Mouse (Mus musculus) heart, adult 2 months (tissue): ENCODE results near the gene Ppp2ca.

Experiments used
- CTCF ChIP-seq: fragments of 200-600 bp; IDR thresholded peaks from 2 replicates; pipeline ENCODE4 v1.8.1; 2022; ENCODE audit warnings: antibody characterized with exemption, mild to moderate bottlenecking, moderate library complexity
- EP300 ChIP-seq: fragments of 200-500 bp; IDR thresholded peaks from 2 replicates; pipeline ENCODE4 v1.6.1; 2011; ENCODE audit warnings: low read depth, low read length, control low read depth; ENCODE audit not compliant: insufficient read depth
- POLR2A ChIP-seq: fragments of 200-500 bp; IDR thresholded peaks from 2 replicates; pipeline ENCODE4 v1.6.1; 2011; ENCODE audit warnings: mild to moderate bottlenecking, low read depth, low read length, control low read depth; ENCODE audit not compliant: insufficient read depth

DNA sequence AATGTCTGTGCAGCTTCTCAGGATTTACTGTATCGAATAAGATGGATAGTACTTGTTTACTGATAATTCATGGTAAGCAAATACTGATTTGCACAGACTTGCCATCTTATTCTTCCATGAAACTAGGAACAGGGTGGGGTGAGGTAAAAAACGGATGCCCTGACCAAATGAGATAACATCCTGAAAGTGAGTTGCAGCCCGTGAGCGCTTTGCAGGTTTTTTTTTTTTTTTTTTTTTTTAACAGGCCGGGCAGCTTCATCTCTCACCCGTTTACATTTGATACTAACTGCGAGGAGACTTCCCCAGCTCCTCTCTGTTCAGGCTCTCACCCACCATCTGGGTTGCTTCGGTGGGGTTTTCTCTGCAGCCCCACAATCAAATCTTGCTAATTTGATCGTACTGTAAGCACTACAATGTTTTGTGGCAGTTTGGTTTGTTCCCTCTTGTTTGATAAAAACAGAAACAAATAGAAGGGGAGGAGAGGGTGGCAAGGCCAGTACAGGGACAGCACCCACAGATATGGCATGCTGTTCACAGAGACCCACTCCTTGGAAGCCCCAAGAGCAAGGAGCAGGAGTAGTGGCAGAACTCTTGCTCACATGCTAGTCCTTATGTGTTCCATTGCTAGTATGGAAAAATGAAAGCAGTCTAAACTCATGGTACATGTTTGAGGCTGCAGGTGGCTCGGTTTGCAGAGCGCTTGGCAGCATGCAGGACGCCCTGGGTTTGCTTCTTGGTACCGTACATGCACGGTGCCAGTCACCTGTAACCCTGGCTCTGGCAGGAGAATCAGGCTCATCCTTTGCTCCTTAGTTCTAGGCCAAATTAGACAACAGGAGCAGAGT is 23.6 kb upstream of the Ppp2ca start:
- TF ChIP-seq EP300: no peak
- no peak for TF ChIP-seq CTCF
- no peak for TF ChIP-seq POLR2A
